Mouse (Mus musculus) megakaryocyte-erythroid progenitor cell, adult 5-6 weeks (primary cell): ENCODE results near the gene Zfp618. TPM values are rescaled to one million over a fixed set of nuclear protein-coding genes. Genes with fewer than 3 reads are reported as not detected.

Source experiments
- total RNA-seq, 2 experiments: library from RNA; stranded (forward) in 1 of 2; stranded (reverse) in 1 of 2; fragments of 200-1000, 215-1000 nt in 1 of 2; fragments of >200 nt in 1 of 2; fragmentation: Nextera tagmentation in 1 of 2; gene quantifications; 2 replicates each; pipeline ENCODE4 v1.2.3; 2014 to 2017

Gene Zfp618
- total RNA-seq, 2 experiments from 2014 or later: 1.4 TPM; not detected in 1

Other genes starting within 250 kb of the Zfp618 start
- gene Ambp, start 189.2 kb downstream of the Zfp618 start, total RNA-seq (2014; fragmentation: Nextera tagmentation): not detected in 2 replicates
- gene Ambp, start 189.2 kb downstream of the Zfp618 start, total RNA-seq (2017): not detected in 2 replicates
- not detected in 2 replicates for gene Kif12, start 206.6 kb downstream of the Zfp618 start, total RNA-seq (2014; fragmentation: Nextera tagmentation)
- not detected in 2 replicates for gene Kif12, start 206.6 kb downstream of the Zfp618 start, total RNA-seq (2017)
- gene Col27a1, start 248.4 kb downstream of the Zfp618 start, total RNA-seq (2014; fragmentation: Nextera tagmentation): 1.2 TPM in 1 of 2 replicates, not detected in the other
- not detected in 2 replicates for gene Col27a1, start 248.4 kb downstream of the Zfp618 start, total RNA-seq (2017)